Mouse (Mus musculus) urinary bladder, postnatal 10 days (tissue): ENCODE data around the gene Olfr9.
"Not testable (repeated sequence)": the region's sequence is repeated elsewhere in the genome, so short reads cannot be mapped to it uniquely, and the experiment has no call there.

Source experiments
- DNase-seq: peaks from one replicate; pipeline ENCODE4 v3.0.0; 2022; ENCODE audit warnings: low spot score

The Olfr9 gene

GRCm38 (mm10) chr10:128989131-128989530 is at the start of gene Olfr9:
Olfr9 (plus strand) TSS chr10:128989431.
- not testable (repeated sequence) for DNase-seq

- no peak for DNase-seq
Measured at GRCm38 (mm10) chr10:128940475-128941061, 48.7 kb upstream of the Olfr9 start.

GRCm38 (mm10) chr10:128945675-128946074 is 43.6 kb upstream of the Olfr9 start:
- no peak for DNase-seq

GRCm38 (mm10) chr10:128947496-128947895 is 41.7 kb upstream of the Olfr9 start:
- no peak for DNase-seq

- DNase-seq: no peak
Measured at GRCm38 (mm10) chr10:128950208-128950887, 38.9 kb upstream of the Olfr9 start.

- DNase-seq: no peak
Measured at GRCm38 (mm10) chr10:128958340-128958739, 30.9 kb upstream of the Olfr9 start.

GRCm38 (mm10) chr10:128960142-128960541 is 29.1 kb upstream of the Olfr9 start:
- no peak for DNase-seq

- no peak for DNase-seq
Measured at GRCm38 (mm10) chr10:128960590-128961584, 28.3 kb upstream of the Olfr9 start, which contains the start of gene Mettl7b. Mettl7b (minus strand) TSS chr10:128960988.

- DNase-seq: no peak
Measured at GRCm38 (mm10) chr10:128964961-128965360, 24.3 kb upstream of the Olfr9 start.

GRCm38 (mm10) chr10:128965871-128966270 is 23.4 kb upstream of the Olfr9 start:
- no peak for DNase-seq

- no peak for DNase-seq
Measured at GRCm38 (mm10) chr10:128968341-128968749, 20.9 kb upstream of the Olfr9 start.

- DNase-seq: no peak
Measured at GRCm38 (mm10) chr10:128970740-128971250, 18.4 kb upstream of the Olfr9 start.

- no peak for DNase-seq
Measured at GRCm38 (mm10) chr10:128972841-128973240, 16.4 kb upstream of the Olfr9 start.

- no peak for DNase-seq
Measured at GRCm38 (mm10) chr10:128976395-128976794, 12.8 kb upstream of the Olfr9 start.

GRCm38 (mm10) chr10:128977522-128978114 is 11.6 kb upstream of the Olfr9 start:
- DNase-seq: no peak

GRCm38 (mm10) chr10:128980644-128981365 is 8.4 kb upstream of the Olfr9 start:
- no peak for DNase-seq

GRCm38 (mm10) chr10:128990129-128990850 is 1.1 kb downstream of the Olfr9 start:
- DNase-seq: not testable (repeated sequence)

GRCm38 (mm10) chr10:128990994-128991393 is 1.8 kb downstream of the Olfr9 start:
- DNase-seq: no peak

GRCm38 (mm10) chr10:128995796-128996195 is 6.6 kb downstream of the Olfr9 start:
- DNase-seq: no peak

- no peak for DNase-seq
Measured at GRCm38 (mm10) chr10:128996523-128997040, 7.4 kb downstream of the Olfr9 start.
